Mouse (Mus musculus) liver, postnatal 0 days (tissue): ENCODE data around the gene Mrpl30.

Source experiments
- CTCF ChIP-seq: sonication (generic); IDR thresholded peaks from 2 replicates; pipeline ENCODE4 v1.5.1; 2016; ENCODE audit warnings: antibody characterized with exemption, low read depth
- EP300 ChIP-seq: IDR thresholded peaks from 2 replicates; pipeline ENCODE4 v1.6.1; 2016; ENCODE audit warnings: antibody characterized with exemption, low read depth, mild to moderate bottlenecking

GRCm38 (mm10) chr1:37850696-37851095, 39.6 kb upstream of the Mrpl30 start:
- TF ChIP-seq CTCF: no peak
- no peak for TF ChIP-seq EP300
